Comparison of ENCODE assay signal across 12 mouse cellular contexts in the genomic region with DNA sequence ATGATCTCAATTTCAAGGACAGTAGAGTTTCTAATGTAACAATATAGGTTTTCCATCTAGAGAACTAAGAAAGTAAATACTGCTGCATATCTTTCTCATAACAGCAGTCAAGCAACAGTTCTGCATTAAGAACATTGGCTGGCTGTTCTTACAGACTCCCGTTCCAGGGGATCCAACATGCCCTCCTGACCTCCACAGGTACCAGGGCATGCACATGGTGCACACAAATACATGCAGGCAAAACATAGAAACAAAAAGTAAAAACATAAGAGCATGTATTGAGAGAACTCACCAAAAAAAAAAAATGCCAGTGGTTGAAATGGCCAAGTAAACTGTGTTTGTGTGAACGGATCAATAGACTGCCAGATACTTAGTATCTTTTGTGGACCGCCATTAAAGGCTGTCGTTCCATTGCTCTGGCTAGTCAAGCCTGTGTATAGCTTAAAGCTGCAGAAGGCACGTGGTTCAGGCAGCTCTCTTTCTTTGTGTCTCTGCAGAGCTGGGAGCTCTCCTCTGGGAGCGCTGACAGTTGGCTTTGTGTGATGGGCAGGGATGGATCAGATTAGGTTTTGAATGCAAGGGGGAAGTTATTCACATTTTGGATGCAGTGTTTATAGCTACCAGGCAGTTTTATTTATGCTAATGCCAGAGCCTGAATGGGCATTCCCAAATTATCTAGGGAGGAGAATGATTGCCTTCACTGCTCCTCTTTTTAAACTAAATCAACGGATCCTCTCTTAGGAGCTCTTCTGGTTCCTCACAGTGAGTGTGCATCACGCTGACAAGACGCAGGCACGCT. TPM values are rescaled to one million over a fixed set of nuclear protein-coding genes. Genes with fewer than 3 reads are reported as not detected.
DNase-seq lines count a peak whose midpoint lies in the region; ATAC-seq lines count a peak whose summit lies in the region.
"Had no signal": no experiment of that assay in that cellular context is flagged by ENCODE, and none has a peak within 500 bp of the region (broad histone marks: within the 10 kb centered on the region; RNA-seq: fewer than 3 reads in every experiment).

No protein-coding gene starts in this region.

- H3K36me3 ChIP-seq in forebrain, embryonic 11.5 days (ENCODE audit: control insufficient read depth, insufficient read depth, low read length) = no peaks in the 10 kb centered on the region
- no peaks in the 10 kb centered on the region for H3K36me3 ChIP-seq in midbrain, embryonic 14.5 days (ENCODE audit: control insufficient read depth, insufficient read depth, low read length)
- no peaks in the 10 kb centered on the region for H3K36me3 ChIP-seq in liver, embryonic 12.5 days
- no peaks in the 10 kb centered on the region for H3K36me3 ChIP-seq in liver, embryonic 11.5 days (ENCODE audit: control insufficient read depth, insufficient read depth, low read length)
- H3K36me3 ChIP-seq: limb, embryonic 12.5 days had no signal

- H3K9me3 ChIP-seq in forebrain, embryonic 11.5 days (ENCODE audit: control insufficient read depth, low read length) = no peaks in the 10 kb centered on the region; the same call in 1 of the 2 replicates
- H3K9me3 ChIP-seq in midbrain, embryonic 14.5 days (ENCODE audit: control insufficient read depth, low read length) = no peaks in the 10 kb centered on the region
- H3K9me3 ChIP-seq in liver, embryonic 12.5 days (replicated peaks) = no peaks in the 10 kb centered on the region
- H3K9me3 ChIP-seq in liver, embryonic 11.5 days (ENCODE audit: control insufficient read depth, low read length) = no peaks in the 10 kb centered on the region
- H3K9me3 ChIP-seq: limb, embryonic 12.5 days had no signal

- WGBS in forebrain, embryonic 11.5 days = 12% methylated on average over 10 of the region's 10 CpGs
- WGBS in midbrain, embryonic 14.5 days = 3% methylated on average over 10 of the region's 10 CpGs
- WGBS in liver, embryonic 12.5 days (ENCODE audit: insufficient replicate concordance) = 52% methylated on average over 10 of the region's 10 CpGs
- WGBS in liver, embryonic 11.5 days = 42% methylated on average over 10 of the region's 10 CpGs

- H3K27ac ChIP-seq in forebrain, embryonic 11.5 days (ENCODE audit: low read depth, low read length) = 0 out of 2 replicates have a peak overlapping the region, but pooled peaks have one; percentile 34
- peak overlapping the region; percentile 91 for H3K27ac ChIP-seq in midbrain, embryonic 14.5 days (replicated peaks; ENCODE audit: low read depth, low read length)
- H3K27ac ChIP-seq in liver, embryonic 12.5 days = no peak overlapping the region
- H3K27ac ChIP-seq in liver, embryonic 11.5 days (ENCODE audit: low read depth, low read length) = no peak overlapping the region
- H3K27ac ChIP-seq: limb, embryonic 12.5 days had no signal

- peak; percentile 46 for DNase-seq in heart, adult 11 months
- DNase-seq in heart, postnatal 4 days = no peak
- peak; percentile 53 for DNase-seq in ES-CJ7 (ENCODE audit: low read depth, low spot score)
- peak; percentile 65 for DNase-seq in forebrain, embryonic 11.5 days (ENCODE audit: low spot score)
- DNase-seq in midbrain, embryonic 14.5 days = peak; percentile 88
- DNase-seq in adrenal gland, adult 2 months = no peak
- no peak for DNase-seq in liver, embryonic 11.5 days (ENCODE audit: low spot score)
- DNase-seq: heart, postnatal 10 days had no signal

- H3K9ac ChIP-seq in forebrain, embryonic 11.5 days (ENCODE audit: low read length) = 0 out of 2 replicates have a peak overlapping the region, but pooled peaks have one; percentile 14
- peak overlapping the region; percentile 51 for H3K9ac ChIP-seq in midbrain, embryonic 14.5 days (replicated peaks; ENCODE audit: low read length)
- H3K9ac ChIP-seq in liver, embryonic 12.5 days = no peak overlapping the region
- H3K9ac ChIP-seq in liver, embryonic 11.5 days (ENCODE audit: low read depth, low read length) = no peak overlapping the region
- H3K9ac ChIP-seq: limb, embryonic 12.5 days had no signal

- peak overlapping the region; percentile 37 for H3K4me2 ChIP-seq in forebrain, embryonic 11.5 days (ENCODE audit: low read depth, low read length, severe bottlenecking)
- peak overlapping the region; percentile 54 for H3K4me2 ChIP-seq in midbrain, embryonic 14.5 days (ENCODE audit: low read length)
- no peak overlapping the region for H3K4me2 ChIP-seq in liver, embryonic 12.5 days
- H3K4me2 ChIP-seq in liver, embryonic 11.5 days = no peak overlapping the region
- H3K4me2 ChIP-seq: limb, embryonic 12.5 days had no signal

- ATAC-seq in forebrain, embryonic 11.5 days (replicated peaks; ENCODE audit: low FRiP score) = peak; percentile 96
- ATAC-seq in midbrain, embryonic 14.5 days (ENCODE audit: low FRiP score, low TSS enrichment) = peak; percentile 97
- ATAC-seq in liver, embryonic 12.5 days = no peak
- no peak for ATAC-seq in liver, embryonic 11.5 days (replicated peaks; ENCODE audit: low FRiP score)
- ATAC-seq: activated CD4-positive, CD25-positive, alpha-beta regulatory T cell, adult 4 months had no signal

- peaks cover 4% of the 10 kb centered on the region; the same call in 1 of the 2 replicates for H3K4me1 ChIP-seq in forebrain, embryonic 11.5 days (replicated peaks; ENCODE audit: control insufficient read depth, insufficient read depth, low read length)
- 0 out of 2 replicates have a peak, but pooled peaks cover 8% of the 10 kb centered on the region for H3K4me1 ChIP-seq in midbrain, embryonic 14.5 days (ENCODE audit: control insufficient read depth, insufficient read depth, low read length)
- no peaks in the 10 kb centered on the region for H3K4me1 ChIP-seq in liver, embryonic 12.5 days
- no peaks in the 10 kb centered on the region for H3K4me1 ChIP-seq in liver, embryonic 11.5 days (replicated peaks; ENCODE audit: control insufficient read depth, insufficient read depth, low read length)
- H3K4me1 ChIP-seq: limb, embryonic 12.5 days had no signal

- no peaks in the 10 kb centered on the region for H3K27me3 ChIP-seq in forebrain, embryonic 11.5 days (ENCODE audit: control insufficient read depth, insufficient read depth, low read length)
- H3K27me3 ChIP-seq in midbrain, embryonic 14.5 days (ENCODE audit: control insufficient read depth, insufficient read depth, low read length) = no peaks in the 10 kb centered on the region
- no peaks in the 10 kb centered on the region for H3K27me3 ChIP-seq in liver, embryonic 12.5 days (replicated peaks)
- H3K27me3 ChIP-seq in liver, embryonic 11.5 days (replicated peaks; ENCODE audit: control insufficient read depth, insufficient read depth, low read length) = no peaks in the 10 kb centered on the region
- H3K27me3 ChIP-seq: limb, embryonic 12.5 days had no signal

- no peak overlapping the region for H3K4me3 ChIP-seq in forebrain, embryonic 11.5 days (ENCODE audit: low read depth, low read length)
- H3K4me3 ChIP-seq in midbrain, embryonic 14.5 days (replicated peaks; ENCODE audit: low read depth, low read length) = 0 out of 2 replicates have a peak overlapping the region, but pooled peaks have one; percentile 14
- H3K4me3 ChIP-seq in liver, embryonic 12.5 days = no peak overlapping the region
- no peak overlapping the region for H3K4me3 ChIP-seq in liver, embryonic 11.5 days (ENCODE audit: low read depth, low read length)
- H3K4me3 ChIP-seq: limb, embryonic 12.5 days had no signal

RNA-seq across cellular contexts. Expression of a gene that starts 15.8 kb away (rescaled TPM):
- 100 to 1,000 TPM; 111 to 119 TPM for total RNA-seq in heart, postnatal 4 days (2021)
- 80.7 and 102 TPM in 2 replicates for polyA plus RNA-seq in forebrain, embryonic 11.5 days (2014; fragmentation: Nextera tagmentation; extraction: Ambion mirVana)
- 59.0 and 59.8 TPM in 2 replicates for polyA plus RNA-seq in midbrain, embryonic 14.5 days (2014; fragmentation: Nextera tagmentation; extraction: Ambion mirVana)
- total RNA-seq in adrenal gland, adult 2 months (2021) = 10 to 100 TPM; 67.8 to 77.6 TPM
- polyA plus RNA-seq in adrenal gland, adult 2 months (2012; rRNA removed) = 18.3 and 21.9 TPM in 2 replicates
- 21.5 and 21.6 TPM in 2 replicates for polyA plus RNA-seq in liver, embryonic 12.5 days (2016; fragmentation: Nextera tagmentation; extraction: Ambion mirVana)
- 40.5 and 42.9 TPM in 2 replicates for polyA plus RNA-seq in liver, embryonic 11.5 days (2014; fragmentation: Nextera tagmentation; extraction: Ambion mirVana)

RNA-seq across cellular contexts. Expression of a gene that starts 15.8 kb away (rescaled TPM):
- not detected for total RNA-seq in heart, postnatal 4 days (2021)
- polyA plus RNA-seq in forebrain, embryonic 11.5 days (2014; fragmentation: Nextera tagmentation; extraction: Ambion mirVana) = 0.09 and 0.12 TPM in 2 replicates
- 0.07 TPM in 2 replicates for polyA plus RNA-seq in midbrain, embryonic 14.5 days (2014; fragmentation: Nextera tagmentation; extraction: Ambion mirVana)
- not detected for total RNA-seq in adrenal gland, adult 2 months (2021)
- not detected in 2 replicates for polyA plus RNA-seq in adrenal gland, adult 2 months (2012; rRNA removed)
- 10.3 and 10.4 TPM in 2 replicates for polyA plus RNA-seq in liver, embryonic 12.5 days (2016; fragmentation: Nextera tagmentation; extraction: Ambion mirVana)
- polyA plus RNA-seq in liver, embryonic 11.5 days (2014; fragmentation: Nextera tagmentation; extraction: Ambion mirVana) = 18.3 and 21.9 TPM in 2 replicates
- total RNA-seq: heart, postnatal 10 days had no signal
- polyA plus RNA-seq: activated CD4-positive, CD25-positive, alpha-beta regulatory T cell, adult 4 months had no signal

RNA-seq across cellular contexts. Expression of a gene that starts 40.5 kb away (rescaled TPM):
- 100 to 1,000 TPM; 384 to 408 TPM for total RNA-seq in heart, postnatal 4 days (2021)
- 452 and 505 TPM in 2 replicates for polyA plus RNA-seq in forebrain, embryonic 11.5 days (2014; fragmentation: Nextera tagmentation; extraction: Ambion mirVana)
- polyA plus RNA-seq in midbrain, embryonic 14.5 days (2014; fragmentation: Nextera tagmentation; extraction: Ambion mirVana) = 416 and 554 TPM in 2 replicates
- 100 to 1,000 TPM; 364 to 492 TPM for total RNA-seq in adrenal gland, adult 2 months (2021)
- polyA plus RNA-seq in adrenal gland, adult 2 months (2012; rRNA removed) = 5.6 and 7.6 TPM in 2 replicates
- 179 and 183 TPM in 2 replicates for polyA plus RNA-seq in liver, embryonic 12.5 days (2016; fragmentation: Nextera tagmentation; extraction: Ambion mirVana)
- polyA plus RNA-seq in liver, embryonic 11.5 days (2014; fragmentation: Nextera tagmentation; extraction: Ambion mirVana) = 254 and 288 TPM in 2 replicates

RNA-seq across cellular contexts. Expression of a gene that starts 43.8 kb away (rescaled TPM):
- total RNA-seq in heart, postnatal 4 days (2021) = not detected
- polyA plus RNA-seq in forebrain, embryonic 11.5 days (2014; fragmentation: Nextera tagmentation; extraction: Ambion mirVana) = not detected in 2 replicates
- not detected in 2 replicates for polyA plus RNA-seq in midbrain, embryonic 14.5 days (2014; fragmentation: Nextera tagmentation; extraction: Ambion mirVana)
- total RNA-seq in adrenal gland, adult 2 months (2021) = not detected
- polyA plus RNA-seq in adrenal gland, adult 2 months (2012; rRNA removed) = not detected in 2 replicates
- polyA plus RNA-seq in liver, embryonic 12.5 days (2016; fragmentation: Nextera tagmentation; extraction: Ambion mirVana) = 0.07 and 0.14 TPM in 2 replicates
- polyA plus RNA-seq in liver, embryonic 11.5 days (2014; fragmentation: Nextera tagmentation; extraction: Ambion mirVana) = 0.12 and 0.19 TPM in 2 replicates
- polyA plus RNA-seq: limb, embryonic 12.5 days; stomach, embryonic 16.5 days had no signal

Comparison
In these comparisons a context has a peak if more than half of its experiments do, and no peak if none do; other contexts are left out.
1. DNase-seq: peak in heart, adult 11 months (single experiment), ES-CJ7 (single experiment), forebrain, embryonic 11.5 days (single experiment) and midbrain, embryonic 14.5 days (single experiment); none in heart, postnatal 4 days (single experiment), adrenal gland, adult 2 months (single experiment) and liver, embryonic 11.5 days (single experiment).
2. ATAC-seq: peak in forebrain, embryonic 11.5 days (single experiment) and midbrain, embryonic 14.5 days (single experiment); none in liver, embryonic 12.5 days (single experiment) and liver, embryonic 11.5 days (single experiment).
3. H3K27ac ChIP-seq: peak in forebrain, embryonic 11.5 days (single experiment) and midbrain, embryonic 14.5 days (single experiment); none in liver, embryonic 12.5 days (single experiment) and liver, embryonic 11.5 days (single experiment).
4. H3K4me2 ChIP-seq: peak in forebrain, embryonic 11.5 days (single experiment) and midbrain, embryonic 14.5 days (single experiment); none in liver, embryonic 12.5 days (single experiment) and liver, embryonic 11.5 days (single experiment).
5. H3K9ac ChIP-seq: peak in forebrain, embryonic 11.5 days (single experiment) and midbrain, embryonic 14.5 days (single experiment); none in liver, embryonic 12.5 days (single experiment) and liver, embryonic 11.5 days (single experiment).
6. RNA of a gene that starts 15.8 kb away (polyA plus RNA-seq): 18.3 to 21.9 TPM in liver, embryonic 11.5 days and 10.3 to 10.4 TPM in liver, embryonic 12.5 days; 0.09 to 0.12 TPM in forebrain, embryonic 11.5 days, 0.07 TPM in midbrain, embryonic 14.5 days and not detected in adrenal gland, adult 2 months; every median in the first group is over 10 times any median in the second.
7. RNA of a gene that starts 40.5 kb away (polyA plus RNA-seq): 416 to 554 TPM in midbrain, embryonic 14.5 days, 452 to 505 TPM in forebrain, embryonic 11.5 days, 254 to 288 TPM in liver, embryonic 11.5 days and 179 to 183 TPM in liver, embryonic 12.5 days; 5.6 to 7.6 TPM in adrenal gland, adult 2 months; every median in the first group is over 10 times any median in the second.